Mouse (Mus musculus) kidney, postnatal 4 days (tissue): ENCODE results near the gene Lsm6.

Experiments
- DNase-seq, 2 experiments: peaks; one replicate each; pipeline ENCODE4 v3.0.0; 2021; ENCODE audit warnings: mixed read lengths in 2 of 2

The Lsm6 gene

DNA sequence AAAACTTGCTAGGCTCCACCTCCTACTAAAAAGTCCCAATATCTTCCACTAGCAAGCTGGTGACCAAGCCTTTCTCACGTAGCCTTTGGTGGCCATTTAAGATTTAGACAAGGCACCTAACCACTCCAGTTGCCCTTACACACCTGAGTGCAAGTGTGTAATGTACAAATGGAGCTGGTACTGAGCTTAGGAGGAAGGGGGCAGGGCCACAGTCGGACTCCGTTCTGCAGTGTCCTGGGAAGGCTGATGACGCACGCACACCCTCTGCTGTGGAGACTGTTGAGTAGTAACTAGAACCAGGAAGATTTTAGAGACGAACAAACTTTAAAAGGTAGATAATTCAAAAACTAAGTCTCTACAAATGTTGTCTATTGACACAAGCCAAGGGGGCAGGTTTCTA, 19.7 kb downstream of the Lsm6 start:
- DNase-seq: peak in 1 of 2 experiments; percentile 14

DNA sequence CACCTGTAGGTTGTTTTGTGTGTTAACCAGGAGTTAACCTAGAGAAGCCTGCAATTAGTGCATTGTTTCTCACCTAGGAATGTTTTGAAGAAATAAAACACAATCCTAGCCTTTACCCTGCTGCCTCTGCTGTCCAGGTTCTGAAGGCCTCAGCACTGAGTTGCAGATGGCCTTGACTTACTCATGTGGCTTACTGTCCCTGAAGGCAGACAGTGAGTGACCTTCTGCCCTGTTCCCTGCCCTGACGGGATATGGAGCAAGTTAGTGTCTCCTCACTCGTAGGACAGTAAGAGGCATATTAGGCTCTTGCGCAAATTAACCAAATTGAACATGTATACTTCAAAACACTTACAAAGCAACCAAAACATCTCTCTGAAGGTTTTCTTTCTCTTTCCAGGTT, 22.3 kb downstream of the Lsm6 start:
- DNase-seq: no peak

DNA sequence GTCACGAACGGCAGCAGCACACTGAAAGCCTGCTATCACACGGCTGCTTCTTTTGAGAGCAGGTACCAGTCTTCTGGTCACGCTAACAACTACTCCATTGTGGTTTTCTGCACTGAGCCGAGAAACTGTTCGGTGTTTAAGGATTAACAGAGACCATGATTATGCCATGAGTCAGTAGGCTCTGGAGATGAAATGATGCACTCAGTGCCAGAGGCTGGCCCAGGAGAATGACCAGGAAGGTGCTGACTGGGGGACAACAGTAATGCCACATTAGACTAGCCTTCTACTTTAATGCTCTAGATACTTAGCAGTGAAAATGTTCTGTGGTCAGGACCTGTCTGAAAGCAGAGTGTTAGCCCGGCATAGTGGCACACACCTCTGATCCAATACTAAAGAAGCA, 23.0 kb downstream of the Lsm6 start:
- DNase-seq: no peak

DNA sequence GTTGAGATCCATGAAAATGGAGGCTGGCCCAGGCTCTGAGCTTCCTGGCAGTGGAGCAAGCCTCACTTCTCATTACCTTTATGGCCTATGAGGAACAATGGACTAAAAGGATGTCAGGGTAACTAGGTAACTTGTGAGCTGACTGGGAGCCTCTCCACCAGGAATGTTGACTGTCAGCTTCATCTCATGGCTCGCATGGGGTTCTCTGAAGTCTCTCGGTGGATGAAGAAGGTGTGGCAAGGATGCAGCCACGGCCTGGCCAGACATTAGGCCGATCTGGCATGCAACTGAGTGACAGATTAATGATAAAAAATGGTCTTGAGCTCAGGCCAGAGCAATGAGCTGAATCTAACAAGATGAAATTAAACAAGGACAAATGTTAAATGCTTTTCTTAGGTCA, 27.7 kb downstream of the Lsm6 start:
- no peak for DNase-seq

DNA sequence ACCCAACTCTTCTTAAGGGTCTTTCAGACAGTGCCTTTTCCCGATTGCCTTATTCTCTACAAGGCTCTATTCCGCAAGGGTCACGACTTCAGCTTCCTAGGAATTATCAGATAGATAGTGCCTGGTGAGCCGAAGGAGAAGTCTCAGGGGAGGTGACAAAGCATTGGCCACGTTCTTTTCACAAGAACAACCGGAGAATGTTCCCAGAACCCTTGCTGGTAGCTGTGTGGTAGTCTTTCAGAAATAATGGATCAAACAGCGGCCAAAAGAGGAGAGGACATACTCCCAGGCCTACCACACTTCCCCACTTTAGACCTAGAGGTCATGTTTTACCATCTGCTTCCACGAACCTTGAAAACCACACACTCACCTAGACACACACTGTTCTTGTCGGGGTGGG, 44.1 kb downstream of the Lsm6 start:
- DNase-seq: no peak

DNA sequence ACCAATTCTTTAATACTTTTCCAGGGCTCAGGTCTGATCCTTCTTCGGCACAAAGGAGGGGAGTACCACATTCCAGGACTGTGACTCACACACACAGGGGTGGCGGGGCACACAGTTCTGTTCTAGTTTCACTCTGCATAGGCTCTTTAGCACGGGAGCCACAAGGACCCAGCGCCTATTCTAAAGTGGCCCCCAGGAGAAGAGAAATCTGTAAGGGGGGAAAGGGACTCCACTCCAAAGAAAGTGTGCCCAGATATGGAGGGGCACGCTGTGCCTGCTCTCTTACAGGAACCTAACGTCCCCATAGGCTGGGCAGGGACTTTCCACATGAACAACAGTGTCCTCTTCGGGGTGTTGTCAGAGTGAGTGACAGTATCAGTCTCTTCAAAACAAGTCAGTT, 49.7 kb downstream of the Lsm6 start:
- peak in 1 of 2 experiments; percentile 12 for DNase-seq

DNA sequence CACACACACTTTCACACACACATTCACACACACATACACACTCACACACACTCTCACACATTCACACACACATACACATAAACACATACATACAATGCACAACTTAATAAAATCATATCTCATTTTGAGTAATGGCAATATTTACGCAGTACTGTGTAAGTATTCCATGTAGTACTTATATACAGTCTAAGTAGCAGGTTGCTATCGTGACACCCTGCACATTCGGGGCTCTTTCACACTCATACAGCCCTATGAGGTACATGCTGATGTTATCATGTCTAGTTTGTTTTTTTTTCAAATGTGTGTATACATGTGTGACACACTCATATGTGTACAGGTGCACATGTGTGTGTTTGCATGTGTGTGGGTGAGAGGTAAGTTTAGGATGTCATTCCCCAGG, 50.4 kb downstream of the Lsm6 start:
- DNase-seq: no peak

DNA sequence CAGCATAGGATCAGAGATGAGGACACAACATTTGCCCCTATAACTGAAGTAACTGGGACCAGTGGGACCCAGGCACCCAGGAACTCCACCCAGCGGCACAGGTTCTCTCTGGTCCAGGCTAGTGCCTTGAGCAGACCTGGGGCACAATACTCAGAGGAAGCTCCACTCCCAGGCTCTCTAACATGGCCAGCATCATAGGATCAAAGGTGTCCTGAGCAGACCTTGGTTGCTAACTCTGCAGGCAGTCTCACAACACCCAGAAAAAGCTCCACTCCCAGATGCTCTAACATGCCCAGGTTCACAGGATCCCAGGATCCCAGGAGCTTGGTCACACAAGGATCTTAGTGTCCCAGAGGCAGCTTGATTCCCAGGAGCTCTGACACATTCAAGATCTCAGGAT, 55.4 kb downstream of the Lsm6 start:
- DNase-seq: no peak

DNA sequence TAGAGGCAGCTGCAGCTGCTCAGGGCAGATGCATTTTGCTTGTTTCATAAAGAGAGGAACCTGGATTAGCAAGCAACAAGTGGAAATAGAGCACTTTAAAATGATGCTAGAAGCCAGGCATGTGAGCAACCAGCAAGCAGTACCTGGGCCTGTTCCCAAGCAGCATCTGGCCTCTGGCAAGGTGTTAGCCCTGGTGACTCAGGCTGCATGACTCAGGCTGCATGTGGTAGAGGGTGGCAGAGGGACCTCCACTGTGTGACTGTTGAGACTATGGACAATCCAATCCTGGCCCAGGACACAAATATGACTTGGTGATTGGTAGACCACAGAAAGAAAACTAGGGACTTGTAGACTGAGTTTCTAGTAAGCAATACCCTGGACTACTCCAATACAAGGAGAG, 56.0 kb downstream of the Lsm6 start:
- DNase-seq: no peak

DNA sequence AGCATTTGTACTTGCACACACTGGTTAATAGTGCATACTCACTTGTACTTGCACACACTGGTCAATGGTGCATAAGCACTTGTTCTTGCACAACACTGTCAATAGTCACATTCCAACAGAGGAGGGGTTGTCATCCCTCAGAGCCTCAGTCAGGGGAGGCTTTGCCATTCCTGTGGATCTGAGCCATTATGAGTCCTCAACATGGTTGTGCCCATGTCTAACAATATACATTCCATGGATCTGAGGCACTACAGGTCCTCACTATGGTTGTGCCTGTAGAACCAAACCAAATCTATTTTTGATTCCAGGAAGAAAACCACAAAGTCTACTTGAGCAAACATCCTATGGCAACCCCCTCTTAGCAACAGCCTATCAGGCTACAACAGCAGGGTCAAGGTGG, 61.8 kb downstream of the Lsm6 start:
- DNase-seq: no peak

DNA sequence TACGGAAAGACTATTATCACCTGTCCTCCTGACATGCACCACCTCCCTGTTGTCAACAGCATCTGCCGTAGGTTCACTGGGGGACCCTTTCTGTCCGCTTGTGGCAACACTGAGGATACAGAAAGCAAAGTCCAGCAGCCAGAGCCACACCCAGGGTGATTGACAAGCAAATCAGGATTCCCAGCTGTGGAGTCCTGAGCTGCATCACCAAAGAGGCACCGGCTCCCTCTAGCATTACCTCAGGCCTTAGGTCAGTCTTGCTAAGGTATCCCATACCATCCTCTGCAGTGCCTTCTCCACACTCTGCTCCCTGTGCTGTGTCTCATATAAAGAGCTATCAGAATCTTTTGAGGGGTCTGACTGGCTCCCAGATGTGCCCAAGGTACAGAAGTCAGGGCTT, 66.0 kb downstream of the Lsm6 start:
- DNase-seq: no peak
